ENCODE assay signal across 28 mouse cellular contexts in the genomic region with DNA sequence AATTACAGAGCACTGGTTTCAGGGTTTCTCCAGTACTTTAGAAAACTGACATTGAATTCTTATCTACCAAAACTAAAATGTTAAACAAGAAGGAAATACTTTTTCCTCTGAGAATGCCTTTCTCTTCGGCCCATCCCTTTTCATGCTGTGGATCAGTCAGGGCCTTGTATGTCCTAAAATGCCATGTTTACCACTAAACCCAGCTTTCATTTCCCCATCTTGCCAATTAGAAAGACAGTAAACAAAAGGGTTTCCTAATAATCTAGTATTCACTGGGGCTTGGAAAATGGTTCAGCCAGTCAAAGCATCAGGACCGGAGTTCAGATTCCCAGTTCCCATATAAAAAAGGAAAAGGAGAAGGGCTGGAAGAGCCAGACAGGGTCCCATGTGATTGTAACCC. TPM values are rescaled to one million over a fixed set of nuclear protein-coding genes. Genes with fewer than 3 reads are reported as not detected.
"Had no signal": no experiment of that assay in that cellular context is flagged by ENCODE, and none has a peak within 500 bp of the region (broad histone marks: within the 10 kb centered on the region; RNA-seq: fewer than 3 reads in every experiment).

No protein-coding gene starts in this region.

- H3K4me2 ChIP-seq: midbrain, embryonic 13.5 days had no signal

- H3K4me3 ChIP-seq: megakaryocyte, embryonic 14.5 days; midbrain, embryonic 10.5 days; midbrain, embryonic 13.5 days had no signal

- ATAC-seq: intestine, embryonic 16.5 days; midbrain, embryonic 13.5 days; midbrain, embryonic 16.5 days had no signal

- H3K27me3 ChIP-seq: megakaryocyte, embryonic 14.5 days; midbrain, embryonic 13.5 days had no signal

- DNase-seq: kidney, adult 18-20 months; kidney, adult 9 months; kidney, postnatal 14 days; kidney, postnatal 4 days; lung, adult 2 months; thymus, adult 18-20 months; thymus, postnatal 36 days had no signal

- H3K4me1 ChIP-seq: midbrain, embryonic 10.5 days had no signal

- H3K9me3 ChIP-seq: midbrain, embryonic 10.5 days; midbrain, embryonic 13.5 days had no signal

- H3K27ac ChIP-seq: liver, embryonic 14.5 days; macrophage; midbrain, embryonic 10.5 days; midbrain, embryonic 13.5 days had no signal

- H3K9ac ChIP-seq: liver, embryonic 14.5 days; midbrain, embryonic 13.5 days had no signal

RNA-seq across cellular contexts. Expression of gene Gm11084, which starts 21.1 kb away (rescaled TPM):
- total RNA-seq: layer of hippocampus, adult 18-20 months; layer of hippocampus, postnatal 14 days; left cerebral cortex, postnatal 25 days had no signal
- polyA plus RNA-seq: intestine, embryonic 16.5 days; kidney, embryonic 16.5 days; limb, embryonic 11.5 days; limb, embryonic 14.5 days; liver, embryonic 14.5 days; lung, adult 2 months; lung, embryonic 16.5 days; macrophage; midbrain, embryonic 10.5 days; midbrain, embryonic 13.5 days; midbrain, embryonic 16.5 days; neural tube, embryonic 11.5 days; neural tube, embryonic 14.5 days; small intestine, adult 2 months; spleen, adult 2 months; stomach, embryonic 16.5 days; testis, adult 2 months; urinary bladder, adult 2 months had no signal
